Mouse (Mus musculus) telencephalon, adult 2 months (tissue): ENCODE results near the gene Rnf126.

Experiments
- DNase-seq: peaks from one replicate; pipeline ENCODE4 v3.0.0-alpha.2; 2011; ENCODE audit warnings: low read depth, low spot score

Gene Rnf126

DNA sequence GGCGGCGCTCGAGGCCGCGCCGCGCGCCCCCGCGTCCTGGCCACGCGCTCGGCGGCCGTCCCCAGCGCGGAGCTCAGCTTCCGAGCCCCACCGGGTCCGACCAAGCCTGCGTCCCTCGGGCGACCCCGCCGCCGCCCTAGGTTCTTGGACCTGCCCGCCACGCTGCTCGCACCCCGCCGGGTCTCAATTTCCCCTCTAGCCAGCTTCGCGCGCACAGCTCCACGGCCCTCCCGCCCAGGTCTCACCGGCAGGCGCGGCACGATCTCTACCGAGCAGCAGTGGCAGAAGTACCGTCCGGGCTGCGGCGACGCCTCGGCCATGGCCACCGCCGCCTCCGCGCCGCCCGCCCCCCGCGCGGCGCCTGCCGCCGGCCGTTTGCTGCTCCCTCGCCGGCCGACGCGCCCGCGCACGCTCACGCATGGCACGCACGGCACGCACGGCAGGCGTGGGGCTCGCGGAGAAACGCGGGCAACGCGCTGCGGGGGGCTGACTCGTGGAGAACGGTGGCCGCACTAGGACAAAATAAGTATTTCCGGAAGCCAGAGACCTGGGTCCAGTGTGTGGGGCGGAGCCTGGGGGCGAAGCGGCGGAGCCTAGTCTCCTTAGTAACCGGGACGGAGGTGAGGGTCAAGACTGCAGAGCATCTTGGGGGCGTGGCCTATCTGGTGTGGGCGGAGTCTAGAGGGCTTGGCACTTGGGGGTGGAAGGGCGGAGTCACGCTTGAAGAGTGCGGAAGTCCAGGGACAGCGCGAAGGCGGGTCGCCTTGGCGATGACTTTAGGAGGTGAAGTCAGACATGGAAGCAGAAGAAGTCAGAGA lies at the start of gene Rnf126:
TSS of gene Rnf126 (minus strand) at position 445 of the 818 bp plus-strand sequence.
- DNase-seq, result peak; percentile 98

DNA sequence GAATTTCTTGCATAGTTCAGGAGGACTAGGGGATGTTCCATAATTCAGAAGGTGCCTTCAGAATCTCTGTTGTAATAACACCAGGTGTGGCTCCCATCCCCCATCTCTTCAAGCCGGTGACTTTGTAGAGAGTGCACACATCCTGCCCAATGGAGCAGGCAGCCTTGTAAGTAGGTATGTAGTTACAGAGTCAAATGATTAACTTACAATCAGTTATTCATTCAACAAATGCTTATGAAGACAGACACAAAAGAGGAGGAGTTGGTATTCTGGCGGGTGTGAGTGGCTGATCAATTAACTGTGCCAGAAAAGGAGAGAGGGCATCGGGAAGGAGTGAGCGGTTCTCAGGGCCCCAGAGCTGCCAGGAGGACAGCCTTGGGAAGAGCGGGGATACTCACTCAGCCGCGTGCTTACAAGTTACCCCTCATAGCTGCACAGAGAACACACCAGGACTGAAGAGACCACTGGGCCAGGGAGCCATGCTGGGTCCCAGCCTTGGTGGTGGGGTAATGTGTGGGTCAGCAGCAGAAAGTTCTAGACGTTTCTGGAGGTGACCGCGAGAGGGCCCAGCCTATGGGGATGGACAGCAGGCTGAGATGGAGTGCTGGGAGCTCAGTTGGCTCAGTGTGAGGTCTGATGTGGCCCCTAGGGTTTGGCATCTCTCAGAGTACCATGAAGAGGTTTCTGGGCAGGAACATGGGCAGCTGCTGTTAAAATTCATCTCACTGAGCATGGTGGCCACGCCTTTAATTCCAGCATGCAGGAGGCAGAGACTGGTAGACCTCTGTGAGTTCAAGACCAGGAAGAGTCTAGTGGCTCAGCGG lies 49.1 kb upstream of the Rnf126 start:
- no peak for DNase-seq

DNA sequence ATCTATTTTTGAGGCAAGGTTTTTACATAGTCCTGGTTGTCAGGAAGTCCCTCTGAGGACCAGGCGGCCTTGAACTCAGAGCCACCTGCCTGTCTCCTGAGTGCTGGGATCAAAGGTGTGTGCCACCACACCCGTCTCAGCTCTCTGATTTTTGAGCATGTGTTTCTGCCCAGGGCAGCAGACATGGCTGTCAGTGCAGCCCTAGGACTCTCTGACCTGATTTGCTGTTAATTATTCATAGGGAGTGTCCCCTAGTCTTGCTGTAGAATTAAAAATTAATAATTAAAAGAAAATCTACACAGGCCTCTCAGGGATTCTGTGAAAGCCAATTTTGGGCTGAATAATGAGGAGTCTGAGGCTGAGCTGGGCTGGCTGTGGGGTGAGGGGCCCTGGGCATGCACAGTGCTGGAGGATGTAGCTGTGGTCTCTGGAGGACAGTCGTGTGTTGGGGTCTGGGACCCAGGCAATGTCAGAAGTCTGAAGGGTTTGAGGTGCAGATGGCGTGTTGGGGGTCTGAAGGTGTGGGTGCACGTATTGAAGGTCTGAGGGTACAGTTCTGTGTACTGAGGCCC lies 47.6 kb upstream of the Rnf126 start:
- no peak for DNase-seq

DNA sequence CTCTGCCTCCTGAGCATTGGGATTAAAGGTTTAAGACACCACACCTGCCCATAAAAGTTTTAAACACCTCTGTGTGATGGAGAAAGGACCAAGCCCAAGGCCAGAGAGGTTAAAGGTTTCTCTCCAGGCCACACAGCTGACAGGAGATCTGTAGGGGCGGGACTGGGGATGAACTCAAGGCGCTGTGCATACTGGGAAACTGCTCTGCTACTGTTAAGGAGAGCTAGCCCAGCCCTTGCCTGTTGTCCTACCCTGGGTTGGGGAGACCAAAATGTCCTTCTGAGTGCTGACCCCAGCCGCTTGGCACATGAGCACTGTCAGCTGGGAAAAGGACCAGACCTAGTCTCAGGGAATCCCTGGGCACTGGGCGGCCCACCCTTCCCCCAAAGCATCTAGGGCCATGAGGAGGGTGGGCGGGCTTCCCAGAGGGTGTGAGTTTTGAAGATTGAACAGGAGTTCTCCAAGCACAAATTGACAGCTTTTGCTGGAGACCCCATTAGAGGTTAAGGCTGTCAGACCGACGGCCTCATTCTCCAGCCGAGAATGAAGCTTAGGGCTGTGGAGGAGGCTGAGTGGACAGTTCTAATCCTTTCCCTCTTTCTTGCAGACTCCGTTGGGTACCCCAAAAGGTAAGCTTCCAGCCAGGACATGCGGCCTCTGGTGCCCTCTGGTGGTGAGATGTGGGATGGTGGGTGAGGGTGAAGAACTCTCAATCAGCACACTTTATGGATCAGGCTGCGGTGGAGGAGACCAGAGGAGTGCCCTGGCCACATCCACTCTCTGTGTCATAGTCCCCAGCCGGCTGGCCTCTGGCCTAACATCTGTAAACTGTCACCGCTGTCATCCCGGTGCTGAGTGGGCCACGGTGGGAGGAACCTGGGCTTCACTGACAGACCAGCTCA lies 45.2 kb upstream of the Rnf126 start:
- no peak for DNase-seq

DNA sequence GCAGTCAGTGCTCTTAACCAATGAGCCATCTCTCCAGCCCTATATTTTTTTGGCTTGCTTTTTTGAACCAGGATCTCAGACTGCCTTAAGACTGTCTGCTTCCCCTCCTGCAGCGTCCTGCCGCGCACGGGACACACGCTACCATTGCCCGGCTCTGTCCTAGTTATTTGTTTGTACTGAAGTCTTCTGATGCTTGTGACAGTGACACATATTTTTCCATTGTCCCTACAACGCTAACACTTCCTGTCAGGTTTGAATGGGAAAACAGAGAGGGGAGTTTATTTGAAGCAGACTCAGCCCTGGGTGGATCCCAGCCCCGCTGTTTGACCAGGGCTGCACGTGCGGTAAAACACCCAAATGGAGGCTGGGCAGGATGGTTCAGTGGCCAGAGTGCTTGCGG lies 42.0 kb upstream of the Rnf126 start:
- no peak for DNase-seq

DNA sequence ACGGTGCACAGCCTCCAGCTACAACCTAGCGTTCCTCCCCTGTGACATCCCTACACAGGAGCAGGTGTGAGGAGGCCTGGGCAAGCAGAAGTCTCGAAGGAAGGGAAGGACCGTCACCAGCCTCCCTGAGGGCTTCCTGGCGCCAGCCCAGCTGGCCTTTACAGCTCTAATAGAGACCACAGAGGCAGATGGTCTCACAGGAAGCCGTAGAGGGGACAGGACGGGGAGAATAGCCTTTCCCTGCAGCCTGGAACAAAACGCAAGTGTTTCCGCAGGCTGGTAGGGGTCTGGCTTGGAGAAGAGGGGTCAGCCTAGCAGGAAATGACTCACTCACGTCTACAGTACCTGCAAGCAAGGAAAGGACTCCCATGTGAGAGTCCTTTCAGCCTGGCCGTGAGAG lies 41.1 kb upstream of the Rnf126 start:
- DNase-seq, result no peak

DNA sequence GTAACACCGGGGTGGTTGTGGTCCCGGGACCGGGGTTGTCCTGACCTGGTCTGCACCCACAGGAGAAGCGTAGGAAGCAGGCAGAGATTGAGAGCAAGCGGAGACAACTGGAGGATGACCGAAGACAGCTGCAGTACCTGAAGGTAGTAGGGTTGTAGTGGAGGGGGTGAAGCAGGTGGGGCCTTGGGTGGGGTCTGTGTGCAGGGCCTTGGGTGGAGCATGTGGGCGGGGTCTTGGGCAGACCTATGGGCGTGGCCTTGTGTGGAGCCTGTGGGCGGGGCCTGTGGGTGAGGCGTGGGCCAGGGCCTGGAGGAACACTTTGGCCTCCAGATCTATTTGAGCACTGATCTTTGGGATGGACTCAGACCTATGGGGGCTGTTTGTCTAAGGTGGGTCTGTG lies 40.2 kb upstream of the Rnf126 start:
- no peak for DNase-seq

DNA sequence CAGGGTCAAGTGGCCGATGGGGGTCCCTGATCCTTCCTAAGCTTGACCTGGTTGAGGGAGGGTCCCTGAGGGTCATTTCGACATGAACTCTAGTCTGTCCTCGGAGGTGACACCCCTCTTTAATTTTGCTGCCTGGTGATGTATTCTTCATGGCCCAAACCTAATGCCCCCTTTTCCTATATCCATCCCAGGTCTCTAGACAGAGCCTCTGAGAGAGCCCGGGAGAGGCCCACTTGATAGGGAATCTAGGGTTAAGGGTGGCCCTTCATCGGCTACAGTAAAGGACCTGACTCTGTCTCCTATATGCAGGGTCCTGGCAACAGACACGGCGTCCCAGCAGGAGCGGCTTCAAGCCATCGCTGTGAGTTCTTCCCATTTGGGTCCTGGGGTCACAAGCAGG lies 39.6 kb upstream of the Rnf126 start:
- no peak for DNase-seq

DNA sequence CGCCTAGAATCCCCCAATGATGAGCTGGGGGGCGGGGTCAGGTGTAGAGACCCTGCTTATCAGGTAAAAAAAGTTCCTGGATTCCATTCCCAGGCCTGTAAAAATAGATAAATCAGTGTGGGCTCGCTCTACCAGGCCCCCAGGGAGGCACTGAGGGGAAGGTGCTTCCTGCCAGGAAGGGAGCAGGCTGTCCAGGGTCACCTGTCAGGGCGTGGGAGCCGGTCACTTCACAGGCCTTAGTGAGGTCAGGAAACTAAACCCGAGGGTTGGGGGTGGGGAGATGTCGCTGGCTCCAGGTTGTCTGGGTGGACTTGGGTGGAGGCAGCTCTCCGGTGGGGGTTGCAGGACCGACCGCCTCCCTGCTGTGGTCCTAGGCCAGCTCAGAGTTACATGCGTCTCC lies 38.9 kb upstream of the Rnf126 start:
- no peak for DNase-seq

DNA sequence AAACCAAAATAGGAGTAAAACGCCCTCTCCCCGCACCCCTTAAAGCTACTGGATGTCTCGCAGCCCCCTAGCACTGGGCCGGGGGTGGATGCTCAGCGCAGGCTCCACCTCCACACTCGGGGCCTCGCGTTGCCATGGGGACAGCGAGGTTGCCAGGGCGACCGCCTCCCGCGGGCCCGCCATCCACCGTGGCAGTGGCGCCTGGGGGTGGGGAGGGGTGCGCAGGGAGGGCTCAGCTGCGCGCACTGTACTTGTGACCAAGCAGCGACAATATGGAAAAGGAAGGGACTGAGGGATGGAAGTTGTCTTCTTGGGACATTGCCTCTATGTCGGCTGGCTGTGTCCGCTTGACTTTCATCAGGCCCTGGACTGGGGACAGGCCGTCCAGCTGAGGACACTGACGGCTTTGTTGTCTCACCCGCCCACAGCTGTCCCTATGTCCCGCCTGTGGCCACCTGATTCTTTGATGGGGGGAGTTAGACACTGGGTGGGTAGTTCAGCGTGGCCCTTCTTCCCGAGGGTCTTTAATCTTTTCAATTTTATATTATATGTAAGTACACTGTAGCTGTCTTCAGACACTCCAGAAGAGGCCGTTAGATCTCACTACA lies 37.1 kb upstream of the Rnf126 start:
- DNase-seq, result peak; percentile 93

DNA sequence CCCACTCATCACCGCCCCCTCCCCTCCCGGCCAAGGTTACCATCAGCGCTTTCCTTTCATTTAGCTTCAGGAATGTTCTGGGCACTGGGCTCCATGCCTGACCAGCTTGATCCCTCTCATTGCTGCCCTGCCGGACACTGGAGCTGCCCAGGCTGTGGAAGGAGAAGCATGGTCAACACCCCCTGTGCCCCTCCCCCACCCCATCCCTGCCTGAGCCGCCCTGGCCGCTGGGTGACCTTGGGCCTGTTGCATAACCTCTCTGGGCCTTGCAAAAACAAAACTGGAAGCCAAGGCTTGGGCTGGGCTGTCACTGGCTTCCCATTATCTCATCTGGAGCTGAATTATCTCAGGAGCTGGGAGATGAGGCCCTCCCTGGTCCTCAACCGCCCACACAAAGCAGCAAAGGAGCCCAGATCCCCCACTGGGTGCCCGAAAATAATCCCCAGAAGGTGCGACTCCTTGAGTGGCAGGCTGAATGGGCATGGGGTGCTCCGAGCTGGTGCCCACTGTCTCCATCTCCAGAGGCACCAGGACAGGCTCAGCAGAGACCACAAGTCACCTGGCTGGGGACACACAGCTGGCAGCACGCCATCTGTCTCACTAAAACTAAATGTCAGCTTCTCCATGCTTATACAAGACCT lies 35.7 kb upstream of the Rnf126 start:
- DNase-seq, result peak; percentile 64

DNA sequence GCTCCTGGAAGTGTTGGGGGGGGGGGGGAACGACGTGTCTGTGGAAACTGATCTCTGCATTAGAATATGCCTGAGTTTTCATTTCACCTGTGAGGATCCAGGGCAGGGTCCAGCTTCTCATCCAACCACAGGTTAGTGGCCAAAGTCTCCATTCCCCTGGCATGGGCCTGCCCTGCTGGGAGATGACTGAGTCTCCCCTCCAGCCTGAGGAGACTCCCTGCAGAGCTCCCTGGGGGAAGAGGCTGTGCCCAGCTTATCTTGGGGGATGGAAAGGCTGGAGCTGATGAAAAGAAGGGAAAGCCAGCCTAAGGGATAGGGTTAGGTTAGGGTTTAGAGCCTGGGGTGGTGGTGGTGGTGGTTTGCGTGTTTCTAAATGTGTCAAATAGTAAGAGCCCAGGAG lies 35.1 kb upstream of the Rnf126 start:
- DNase-seq, result no peak

DNA sequence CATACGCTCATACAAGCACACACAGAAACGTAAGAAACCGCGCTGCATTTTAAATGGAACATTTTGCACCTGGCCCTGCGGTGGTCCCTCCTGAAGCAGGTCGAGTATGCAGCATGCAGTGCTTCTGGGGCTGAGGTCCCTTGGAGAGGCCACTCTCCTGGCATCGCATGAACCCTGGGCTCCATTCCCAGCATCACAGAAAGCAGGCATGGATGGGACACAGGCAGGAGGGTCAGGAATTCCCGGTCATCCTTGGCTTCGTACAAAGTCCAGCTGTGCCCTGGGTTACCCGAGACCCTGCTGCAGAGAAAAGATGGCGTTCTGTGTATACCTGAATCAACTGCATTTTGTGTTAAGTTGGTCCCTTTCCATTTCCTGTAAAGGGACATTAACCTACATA lies 33.8 kb upstream of the Rnf126 start:
- DNase-seq, result no peak

DNA sequence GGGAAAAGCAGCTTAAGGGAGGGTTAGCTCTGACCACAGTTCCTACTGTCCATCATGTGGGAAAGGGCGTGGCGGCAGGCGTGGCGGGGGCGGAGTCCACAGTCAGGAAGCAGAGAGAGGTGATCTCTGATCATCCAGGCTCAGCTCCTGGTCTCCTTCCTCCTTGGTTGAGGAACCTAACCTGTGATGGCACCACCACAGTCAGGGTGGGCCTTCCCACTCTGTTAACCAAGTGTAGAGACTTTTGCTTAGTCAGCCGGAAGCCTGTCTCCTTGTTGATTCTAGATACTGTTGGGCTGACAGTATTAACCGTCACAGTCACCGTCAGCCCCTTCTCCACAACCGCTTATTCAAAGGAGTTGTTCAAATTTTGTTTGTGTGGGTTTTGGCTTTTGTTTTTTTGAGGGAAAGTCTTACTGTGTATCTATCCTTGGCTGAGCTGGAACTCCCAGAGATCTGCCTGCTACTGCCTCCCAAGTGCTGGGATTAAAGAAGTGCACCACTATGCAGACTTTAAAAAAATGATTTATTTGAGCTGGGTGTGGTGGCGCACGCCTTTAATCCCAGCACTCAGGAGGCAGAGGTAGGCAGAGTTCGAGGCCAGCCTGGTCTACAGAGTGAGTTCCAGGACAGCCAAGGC lies 31.7 kb upstream of the Rnf126 start:
- no peak for DNase-seq

DNA sequence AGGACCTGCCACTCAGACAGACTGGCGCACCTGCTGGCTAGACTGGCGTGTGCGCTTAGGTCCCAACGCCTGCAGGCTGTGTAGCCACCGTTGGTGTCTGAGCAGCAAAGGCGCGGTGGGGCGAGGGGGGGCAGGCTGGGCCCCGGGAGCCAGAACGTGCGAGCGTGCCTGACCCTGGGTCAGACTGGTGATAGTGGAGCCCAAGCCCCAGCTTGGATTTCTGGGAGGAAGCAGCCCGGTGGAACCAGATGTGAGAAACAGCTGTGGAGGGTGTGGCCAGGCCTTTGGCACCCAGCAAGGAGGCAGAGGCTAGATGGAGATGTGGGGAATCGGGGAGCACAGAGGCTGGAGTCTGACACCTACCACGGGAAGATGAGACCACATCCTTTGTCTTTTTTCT lies 30.6 kb upstream of the Rnf126 start:
- no peak for DNase-seq

DNA sequence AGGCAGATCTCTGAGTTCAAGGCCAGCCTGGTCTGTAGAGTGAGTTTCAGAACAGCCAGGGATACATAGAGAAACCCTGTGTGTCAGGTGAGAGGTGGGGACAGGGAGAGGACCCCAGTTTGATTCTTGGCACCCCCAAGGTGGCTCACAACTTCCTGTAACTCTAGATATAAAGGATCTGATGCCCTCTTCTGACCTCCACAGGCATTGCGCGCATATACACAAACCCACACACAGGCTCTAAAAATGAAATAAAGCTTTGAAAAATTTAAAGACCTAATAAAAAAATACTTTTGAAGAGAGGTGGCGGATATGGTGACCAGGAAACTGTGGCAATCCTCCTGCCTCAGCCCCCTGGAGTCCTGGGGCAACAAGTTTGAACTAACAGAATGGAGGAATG lies 29.2 kb upstream of the Rnf126 start:
- DNase-seq, result no peak

DNA sequence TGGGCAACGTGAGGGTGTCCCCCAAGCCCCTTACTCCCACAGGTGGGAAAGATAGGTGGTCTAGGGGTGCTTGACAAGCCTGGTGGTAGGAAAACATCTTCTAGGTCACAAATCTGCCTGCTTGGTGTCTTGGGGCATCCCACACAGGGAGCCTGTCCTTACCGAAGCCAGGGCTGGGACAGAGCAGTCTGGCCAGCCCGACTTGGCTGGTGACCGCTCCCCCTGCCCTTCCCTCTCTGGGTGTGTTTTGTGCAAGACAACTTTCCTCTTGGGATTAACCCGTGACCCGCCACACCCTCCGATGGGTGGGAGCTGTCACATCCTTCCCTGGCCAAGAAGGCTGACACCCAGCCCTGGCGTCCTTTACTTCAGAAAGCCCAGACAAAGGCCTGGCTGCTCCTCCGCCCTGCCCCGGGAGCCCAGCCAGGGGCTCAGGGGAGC lies 27.8 kb upstream of the Rnf126 start:
- DNase-seq, result no peak

DNA sequence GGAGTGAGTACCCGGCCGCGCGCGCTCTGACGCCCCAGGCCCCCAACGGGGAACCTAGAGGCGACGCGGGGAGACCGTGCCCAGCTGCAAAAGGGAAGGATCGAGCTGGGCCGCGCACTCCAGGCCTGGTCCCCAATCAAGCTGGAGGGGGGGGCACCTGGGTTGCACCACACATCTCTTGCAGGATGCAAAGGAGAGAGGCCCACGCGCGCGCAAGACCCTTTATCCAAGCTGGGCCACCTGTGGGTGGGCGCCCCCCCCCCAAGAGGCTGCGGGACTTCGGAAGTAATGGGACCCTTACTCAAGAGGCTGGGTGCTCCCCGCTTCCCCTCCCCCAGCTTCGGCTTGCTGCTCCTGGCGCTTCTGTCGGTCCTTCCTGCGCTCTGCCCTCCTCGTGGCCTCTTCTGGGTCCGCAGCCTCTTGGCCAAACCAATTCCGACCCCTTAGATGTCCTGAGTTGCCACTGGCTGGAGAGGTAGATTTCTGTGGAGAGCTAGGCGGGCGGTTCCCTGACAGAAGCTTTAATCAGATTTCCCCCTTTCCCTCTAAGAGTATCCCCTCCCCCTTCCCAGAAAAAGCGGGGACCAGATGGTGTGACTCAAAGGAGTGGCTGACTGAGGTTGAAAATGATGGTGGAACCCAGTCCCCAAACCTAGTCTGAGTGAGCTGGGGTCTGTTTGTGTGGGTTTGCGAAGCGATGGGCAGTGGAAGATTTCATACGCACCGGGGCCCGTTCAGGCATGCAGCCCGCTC lies 27.2 kb upstream of the Rnf126 start:
- peak; percentile 64 for DNase-seq

DNA sequence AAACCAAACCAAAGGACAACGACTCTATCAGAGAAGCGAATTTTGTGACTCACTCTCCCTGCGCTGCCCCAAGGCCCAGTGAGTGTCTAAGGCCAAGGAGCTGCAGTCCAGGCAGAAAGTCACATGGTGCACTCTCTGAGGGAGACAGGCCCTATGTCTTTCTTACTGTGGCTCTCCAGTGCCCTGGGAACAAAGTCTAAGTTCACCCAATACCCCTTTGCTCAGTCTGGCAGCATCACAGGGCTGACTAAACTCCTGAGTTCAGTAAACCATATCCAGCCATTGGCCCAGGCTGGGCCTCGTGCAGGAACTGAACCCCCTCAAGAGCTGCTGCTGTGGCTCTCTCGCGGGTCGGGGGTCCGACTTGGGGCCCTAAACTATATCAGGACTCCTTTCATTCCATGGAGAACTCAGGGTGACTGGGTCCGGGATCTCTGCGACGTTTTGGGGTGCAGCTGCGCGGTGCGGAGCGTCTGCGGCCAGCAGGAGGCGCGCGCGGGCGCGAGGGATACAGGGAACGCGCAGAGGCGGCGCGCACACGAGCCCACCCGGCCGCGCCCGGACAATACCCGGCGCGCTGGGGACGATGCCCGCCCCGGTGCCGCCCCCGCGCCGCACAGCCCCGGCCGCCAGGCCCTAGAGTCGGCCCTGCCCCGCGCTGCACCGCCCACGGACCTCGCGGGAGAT lies 26.4 kb upstream of the Rnf126 start, which contains the start of gene Palm:
TSS of gene Palm (plus strand) at position 522 of the 687 bp plus-strand sequence.
- DNase-seq, result no peak
